Mouse (Mus musculus): ENCODE data around the gene Cd244a.

DNA sequence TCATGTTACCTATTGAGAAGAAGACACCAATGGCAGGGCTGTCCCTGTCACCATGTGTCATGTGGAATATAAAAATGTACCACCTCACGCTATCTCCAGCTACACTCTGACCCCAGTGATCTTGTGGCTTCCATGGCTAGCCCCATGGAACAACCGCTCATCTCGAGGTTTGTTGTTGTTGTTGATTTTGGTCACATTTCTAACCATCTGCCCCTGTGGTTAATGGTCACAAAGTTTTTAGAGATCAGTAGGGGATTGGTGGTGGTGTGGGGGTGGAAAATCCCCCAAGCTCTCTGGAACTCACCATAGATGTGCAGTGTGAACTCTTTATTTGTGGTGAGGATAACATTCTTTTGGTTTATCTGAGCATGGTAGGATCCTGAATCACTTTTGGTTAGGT is 45.7 kb downstream of the Cd244a start:
- TF ChIP-seq CHD2 (IDR thresholded peaks at IDR 0.05; ENCODE audit: low read depth, low read length): no peak
- no peak for TF ChIP-seq HCFC1 (IDR thresholded peaks at IDR 0.05; ENCODE audit: borderline replicate concordance, insufficient read depth, low read length)
- TF ChIP-seq ZC3H11A (IDR thresholded peaks at IDR 0.05; ENCODE audit: borderline replicate concordance, low read depth, low read length): no peak
- TF ChIP-seq ZNF384 (IDR thresholded peaks at IDR 0.05; ENCODE audit: low read depth, low read length): no peak
